Mouse (Mus musculus) liver, postnatal 0 days (tissue): ENCODE data around the gene Mecom. TPM values are rescaled to one million over a fixed set of nuclear protein-coding genes. Genes with fewer than 3 reads are reported as not detected.

ENCODE experiments used
- ATAC-seq: fragments of 200-750 bp; cut with Nextera tagmentation; 2 replicates; pipeline ENCODE4 v1.8.0; 2017; ENCODE audit warnings: mild to moderate bottlenecking, moderate library complexity
- DNase-seq: peaks from one replicate; pipeline ENCODE4 v3.0.0-alpha.2; 2016
- H3K27ac ChIP-seq: fragments of 300-500 bp; sonication (generic); 2 replicates; pipeline ENCODE4 v1.5.1; 2014; ENCODE audit warnings: antibody characterized with exemption, moderate library complexity, mild to moderate bottlenecking, low read depth
- H3K27me3 ChIP-seq: fragments of 300-500 bp; sonication (generic); 2 replicates; pipeline ENCODE4 v1.6.1; 2014; ENCODE audit warnings: low read length, control low read depth, mixed read lengths; ENCODE audit not compliant: insufficient read depth
- H3K36me3 ChIP-seq: fragments of 300-500 bp; sonication (generic); replicated peaks from 2 replicates; pipeline ENCODE4 v1.6.1; 2014; ENCODE audit warnings: mild to moderate bottlenecking, control low read depth, low read length, moderate library complexity, mixed read lengths; ENCODE audit not compliant: insufficient read depth
- H3K4me1 ChIP-seq: fragments of 300-500 bp; sonication (generic); 2 replicates; pipeline ENCODE4 v1.6.1; 2014; ENCODE audit warnings: antibody characterized with exemption, mild to moderate bottlenecking, control low read depth; ENCODE audit not compliant: insufficient read depth
- H3K4me2 ChIP-seq: fragments of 300-500 bp; sonication (generic); 2 replicates; pipeline ENCODE4 v1.6.1; 2014; ENCODE audit warnings: low read depth, mild to moderate bottlenecking, low read length, moderate library complexity, mixed read lengths
- H3K4me3 ChIP-seq: fragments of 300-500 bp; sonication (generic); 2 replicates; pipeline ENCODE4 v1.5.1; 2014; ENCODE audit warnings: low read depth, low read length
- H3K9ac ChIP-seq: fragments of 300-500 bp; sonication (generic); replicated peaks from 2 replicates; pipeline ENCODE4 v1.6.1; 2014; ENCODE audit warnings: mild to moderate bottlenecking, moderate library complexity
- H3K9me3 ChIP-seq: fragments of 300-500 bp; sonication (generic); 2 replicates; pipeline ENCODE4 v1.6.1; 2016; ENCODE audit warnings: mild to moderate bottlenecking, control low read depth, low read length, mixed read lengths
- CTCF ChIP-seq: sonication (generic); IDR thresholded peaks from 2 replicates; pipeline ENCODE4 v1.5.1; 2016; ENCODE audit warnings: antibody characterized with exemption, low read depth
- EP300 ChIP-seq: IDR thresholded peaks from 2 replicates; pipeline ENCODE4 v1.6.1; 2016; ENCODE audit warnings: antibody characterized with exemption, low read depth, mild to moderate bottlenecking
- WGBS: fragments of 180-500 bp; shearing (Covaris S2); extraction: QIAGEN DNeasy Blood & Tissue Kit; methylation state at CpG from one replicate; pipeline ENCODE4 v1.1.7; 2014; ENCODE audit not compliant: insufficient replicate concordance; 5-methylcytosine and 5-hydroxymethylcytosine counted together
- polyA plus RNA-seq: library from polyadenylated mRNA; unstranded; fragments of >200 nt; fragmentation: Nextera tagmentation; extraction: Ambion mirVana; gene quantifications from 2 replicates; pipeline ENCODE4 v1.2.1, GENCODE M21; 2015

Gene Mecom
- polyA plus RNA-seq, 1 experiment from 2014 or later, result 0.89 TPM

GRCm38 (mm10) chr3:30247256-30247655 is 300.6 kb downstream of the Mecom start:
- Histone ChIP-seq H3K4me2 (no peak overlapping the region), H3K4me3 (no peak overlapping the region), H3K27ac (no peak overlapping the region), H3K4me1 (no peaks in the 10 kb centered on the region), H3K36me3 (no peaks in the 10 kb centered on the region), H3K27me3 (no peaks in the 10 kb centered on the region), H3K9ac (no peak overlapping the region), H3K9me3 (no peaks in the 10 kb centered on the region)
- WGBS, result 73% methylated on average over 5 of the region's 5 CpGs
- TF ChIP-seq EP300, result no peak
- no peak for TF ChIP-seq CTCF
- DNase-seq, result no peak
- no peak for ATAC-seq

GRCm38 (mm10) chr3:30246431-30247041 is 301.3 kb downstream of the Mecom start:
- DNase-seq, result peak; percentile 13
- H3K27ac ChIP-seq, result no peak overlapping the region
- H3K27me3 ChIP-seq, result no peaks in the 10 kb centered on the region

DNA sequence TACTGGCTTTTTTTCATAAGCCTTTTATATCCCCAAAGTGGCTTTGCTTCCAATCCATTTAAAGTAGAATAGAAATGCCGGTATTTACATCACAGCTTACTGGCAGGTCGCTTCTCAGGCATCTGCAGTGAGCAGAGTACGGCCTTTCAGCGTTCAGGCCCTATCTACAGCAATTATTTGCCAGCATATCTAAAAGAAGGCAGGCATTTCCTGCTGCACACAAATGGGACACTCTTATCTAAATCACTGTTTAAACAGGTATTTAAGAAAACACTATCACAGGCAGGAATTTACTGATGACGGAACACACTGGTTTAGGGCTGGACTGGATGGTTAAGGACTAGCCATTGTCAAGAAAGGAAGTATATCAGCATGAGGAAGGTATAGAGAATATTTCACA is 301.9 kb downstream of the Mecom start:
- 36% methylated on average over 5 of the region's 5 CpGs for WGBS
- no peak overlapping the region for H3K4me3 ChIP-seq
- no peak overlapping the region for H3K4me2 ChIP-seq
- H3K36me3 ChIP-seq, result no peaks in the 10 kb centered on the region
- ATAC-seq (no peak), DNase-seq (no peak)
- no peaks in the 10 kb centered on the region for H3K27me3 ChIP-seq
- H3K4me1 ChIP-seq, result no peaks in the 10 kb centered on the region
- TF ChIP-seq EP300 (no peak), CTCF (no peak)
- H3K27ac ChIP-seq, result no peak overlapping the region
- no peaks in the 10 kb centered on the region for H3K9me3 ChIP-seq
- H3K9ac ChIP-seq, result no peak overlapping the region

More at GRCm38 (mm10) chr3:30246431-30247041, 301.3 kb downstream of the Mecom start:
- ATAC-seq, result no peak
- WGBS, result 52% methylated on average over 12 of the region's 12 CpGs
- no peaks in the 10 kb centered on the region for H3K4me1 ChIP-seq
- H3K9me3 ChIP-seq, result no peaks in the 10 kb centered on the region
- TF ChIP-seq CTCF (no peak; the same call in 1 of the 2 replicates), EP300 (no peak)
- H3K9ac ChIP-seq, result no peak overlapping the region
- no peak overlapping the region for H3K4me3 ChIP-seq
- no peaks in the 10 kb centered on the region for H3K36me3 ChIP-seq
- no peak overlapping the region for H3K4me2 ChIP-seq

DNA sequence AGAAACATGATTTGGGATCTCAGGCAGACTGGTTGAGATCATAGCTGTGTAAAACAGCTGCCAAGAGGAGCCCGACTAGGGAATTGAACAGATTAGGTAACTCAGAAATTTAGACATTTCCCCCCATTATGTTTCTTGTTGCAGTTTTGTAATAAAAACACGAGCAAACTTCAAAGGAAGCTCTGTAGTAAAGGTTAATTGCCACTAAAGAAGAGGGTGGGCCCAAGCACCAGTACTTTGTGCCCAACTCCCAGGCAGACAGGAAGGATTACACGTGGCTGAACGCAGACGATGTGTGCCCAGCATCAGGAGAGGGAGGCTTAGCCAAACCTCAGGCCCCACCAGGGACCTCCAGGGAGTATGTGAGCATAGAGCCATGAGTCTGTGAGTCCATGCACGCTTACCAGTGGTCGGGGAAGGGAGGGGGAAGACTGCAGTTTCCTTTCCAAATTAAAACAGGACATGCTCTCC is 303.4 kb downstream of the Mecom start:
- ATAC-seq, result no peak
- no peaks in the 10 kb centered on the region for H3K9me3 ChIP-seq
- H3K27me3 ChIP-seq, result no peaks in the 10 kb centered on the region
- no peak for DNase-seq
- no peak overlapping the region for H3K4me3 ChIP-seq
- WGBS, result 52% methylated on average over 7 of the region's 7 CpGs
- no peak for TF ChIP-seq EP300
- no peaks in the 10 kb centered on the region for H3K4me1 ChIP-seq
- H3K4me2 ChIP-seq, result no peak overlapping the region
- H3K27ac ChIP-seq, result no peak overlapping the region
- H3K36me3 ChIP-seq, result no peaks in the 10 kb centered on the region
- no peak overlapping the region for H3K9ac ChIP-seq

DNA sequence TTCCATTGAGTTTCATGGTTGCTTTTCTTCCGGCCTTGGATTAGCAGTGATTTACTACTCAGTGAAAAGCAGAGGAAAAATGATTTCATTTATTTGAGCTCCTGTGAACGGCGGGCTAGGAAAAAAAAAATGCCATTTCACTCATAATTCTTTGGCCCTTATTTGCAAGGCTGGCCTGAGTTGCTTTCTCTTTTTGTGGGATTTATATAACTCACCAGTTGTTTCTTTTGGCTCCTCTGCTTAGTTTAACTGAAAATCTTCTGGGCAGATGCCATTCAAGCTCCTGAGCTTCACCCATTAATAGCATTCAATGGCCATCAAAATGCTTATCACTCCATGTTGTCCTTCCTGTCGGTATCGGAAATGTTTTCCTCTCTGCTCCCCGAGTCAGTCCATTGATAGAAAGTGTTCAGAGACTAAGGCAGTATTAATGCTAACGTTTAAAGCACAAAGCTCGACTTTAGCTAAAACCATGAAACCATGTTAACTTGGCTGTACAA is 304.0 kb downstream of the Mecom start:
- no peak for TF ChIP-seq EP300
- no peak for TF ChIP-seq CTCF

GRCm38 (mm10) chr3:30239416-30239815 is 308.4 kb downstream of the Mecom start:
- Histone ChIP-seq H3K27ac (no peak overlapping the region), H3K36me3 (no peaks in the 10 kb centered on the region), H3K4me1 (no peaks in the 10 kb centered on the region), H3K27me3 (no peaks in the 10 kb centered on the region), H3K9ac (no peak overlapping the region), H3K4me2 (no peak overlapping the region), H3K4me3 (no peak overlapping the region), H3K9me3 (no peaks in the 10 kb centered on the region)
- WGBS, result 38% methylated on average over 1 of the region's 1 CpGs
- TF ChIP-seq EP300 (no peak), CTCF (no peak)
- no peak for DNase-seq
- ATAC-seq, result no peak

More for the DNA sequence above, 304.0 kb downstream of the Mecom start:
- whole genome bisulfite sequencing, result 58% methylated on average over 8 of the region's 8 CpGs
- H3K9me3 ChIP-seq, result no peaks in the 10 kb centered on the region
- no peaks in the 10 kb centered on the region for H3K27me3 ChIP-seq
- H3K4me1 ChIP-seq, result no peaks in the 10 kb centered on the region
- H3K27ac ChIP-seq, result no peak overlapping the region
- no peaks in the 10 kb centered on the region for H3K36me3 ChIP-seq
- no peak for DNase-seq
- H3K9ac ChIP-seq, result no peak overlapping the region
- ATAC-seq, result no peak
- no peak overlapping the region for H3K4me3 ChIP-seq
- no peak overlapping the region for H3K4me2 ChIP-seq
